In the genomic region with DNA sequence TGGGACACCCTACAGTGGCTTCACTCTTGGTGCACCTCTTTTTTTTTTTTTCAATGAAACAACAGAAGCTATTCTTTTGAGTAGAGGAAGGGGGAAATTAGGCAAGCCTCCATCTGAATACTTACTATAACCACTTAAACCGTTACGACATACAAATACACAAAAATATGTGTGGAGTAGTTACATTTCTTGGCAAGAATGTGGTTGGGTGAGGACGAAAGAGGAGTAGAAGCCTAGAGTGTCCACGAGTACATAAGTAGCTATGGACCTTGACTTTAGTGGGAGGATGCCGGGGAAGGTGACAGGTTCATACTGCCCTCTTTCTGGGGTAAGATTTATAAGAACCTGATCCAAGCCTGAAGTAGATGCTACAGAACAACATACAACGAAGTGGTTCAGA, we compare ENCODE assay signal across 21 mouse cellular contexts.
"Had no signal": no experiment of that assay in that cellular context is flagged by ENCODE, and none has a peak within 500 bp of the region (broad histone marks: within the 10 kb centered on the region; RNA-seq: fewer than 3 reads in every experiment).

No protein-coding gene starts in this region.

- DNase-seq: kidney, adult 18-20 months; kidney, adult 9 months; kidney, postnatal 14 days; kidney, postnatal 4 days; left cerebral cortex, postnatal 4 days; liver, postnatal 0 days; right cerebral cortex, adult 18-20 months; right cerebral cortex, postnatal 14 days; right cerebral cortex, postnatal 4 days; thymus, adult 18-20 months; thymus, postnatal 36 days had no signal

- H3K27ac ChIP-seq: limb, embryonic 12.5 days; limb, embryonic 15.5 days; liver, embryonic 14.5 days; lung, embryonic 15.5 days; midbrain, embryonic 12.5 days; midbrain, embryonic 15.5 days; neural tube, embryonic 12.5 days; neural tube, embryonic 15.5 days had no signal

- ATAC-seq: intestine, embryonic 16.5 days; liver, postnatal 0 days; midbrain, embryonic 15.5 days had no signal

- H3K9ac ChIP-seq: limb, embryonic 12.5 days; limb, embryonic 15.5 days; liver, embryonic 14.5 days; liver, postnatal 0 days; lung, embryonic 15.5 days; midbrain, embryonic 12.5 days; midbrain, embryonic 15.5 days; neural tube, embryonic 12.5 days; neural tube, embryonic 15.5 days had no signal

- H3K9me3 ChIP-seq: limb, embryonic 12.5 days; limb, embryonic 15.5 days; lung, embryonic 15.5 days; midbrain, embryonic 12.5 days; midbrain, embryonic 15.5 days; neural tube, embryonic 12.5 days; neural tube, embryonic 15.5 days had no signal

- H3K4me3 ChIP-seq: limb, embryonic 12.5 days; limb, embryonic 15.5 days; lung, embryonic 15.5 days; midbrain, embryonic 12.5 days; midbrain, embryonic 15.5 days; neural tube, embryonic 12.5 days; neural tube, embryonic 15.5 days had no signal

- H3K27me3 ChIP-seq: limb, embryonic 12.5 days; limb, embryonic 15.5 days; lung, embryonic 15.5 days; midbrain, embryonic 12.5 days; midbrain, embryonic 15.5 days; neural tube, embryonic 12.5 days; neural tube, embryonic 15.5 days had no signal

- H3K4me1 ChIP-seq: limb, embryonic 12.5 days; limb, embryonic 15.5 days; midbrain, embryonic 12.5 days; midbrain, embryonic 15.5 days; neural tube, embryonic 12.5 days had no signal

- H3K4me2 ChIP-seq: limb, embryonic 12.5 days; limb, embryonic 15.5 days; liver, embryonic 11.5 days; lung, embryonic 15.5 days; midbrain, embryonic 12.5 days; midbrain, embryonic 15.5 days; neural tube, embryonic 12.5 days; neural tube, embryonic 15.5 days had no signal

- H3K36me3 ChIP-seq: limb, embryonic 12.5 days; limb, embryonic 15.5 days; lung, embryonic 15.5 days; midbrain, embryonic 12.5 days; midbrain, embryonic 15.5 days; neural tube, embryonic 12.5 days; neural tube, embryonic 15.5 days had no signal
